Mouse (Mus musculus) hindbrain, postnatal 0 days (tissue): ENCODE measurements around the gene Shisa5. TPM values are rescaled to one million over a fixed set of nuclear protein-coding genes. Genes with fewer than 3 reads are reported as not detected.

ENCODE experiments used
- ATAC-seq: fragments of 200-750 bp; cut with Nextera tagmentation; 2 replicates; pipeline ENCODE4 v1.8.0; 2017; ENCODE audit warnings: mild to moderate bottlenecking, moderate TSS enrichment, moderate library complexity
- DNase-seq: peaks from one replicate; pipeline ENCODE4 v3.0.0-alpha.2; 2015; ENCODE audit warnings: low spot score
- H3K27ac ChIP-seq: fragments of 300-500 bp; sonication (generic); 2 replicates; pipeline ENCODE4 v1.5.1; 2014; ENCODE audit warnings: mild to moderate bottlenecking
- H3K27me3 ChIP-seq: fragments of 300-500 bp; sonication (generic); 2 replicates; pipeline ENCODE4 v1.6.1; 2014; ENCODE audit warnings: low read length, mixed read lengths; ENCODE audit not compliant: insufficient read depth
- H3K36me3 ChIP-seq: fragments of 300-500 bp; sonication (generic); 2 replicates; pipeline ENCODE4 v1.6.1; 2014; ENCODE audit warnings: low read length, mixed read lengths; ENCODE audit not compliant: insufficient read depth
- H3K4me1 ChIP-seq: fragments of 300-500 bp; sonication (generic); 2 replicates; pipeline ENCODE4 v1.6.1; 2014; ENCODE audit warnings: antibody characterized with exemption, low read length, mixed read lengths; ENCODE audit not compliant: insufficient read depth
- H3K4me2 ChIP-seq: fragments of 300-500 bp; sonication (generic); 2 replicates; pipeline ENCODE4 v1.6.1; 2014; ENCODE audit warnings: low read depth, mild to moderate bottlenecking, low read length, moderate library complexity, mixed read lengths
- H3K4me3 ChIP-seq: fragments of 300-500 bp; sonication (generic); 2 replicates; pipeline ENCODE4 v1.5.1; 2014; ENCODE audit warnings: low read length
- H3K9ac ChIP-seq: fragments of 300-500 bp; sonication (generic); replicated peaks from 2 replicates; pipeline ENCODE4 v1.6.1; 2014; ENCODE audit warnings: mild to moderate bottlenecking, low read length, moderate library complexity, mixed read lengths
- H3K9me3 ChIP-seq: fragments of 300-500 bp; sonication (generic); 2 replicates; pipeline ENCODE4 v1.6.1; 2016; ENCODE audit warnings: low read length, mixed read lengths
- CTCF ChIP-seq: IDR thresholded peaks from 2 replicates; pipeline ENCODE4 v1.5.1; 2016; ENCODE audit warnings: antibody characterized with exemption, control low read depth, low read depth
- WGBS: fragments of 180-500 bp; shearing (Covaris S2); extraction: QIAGEN DNeasy Blood & Tissue Kit; methylation state at CpG from one replicate; pipeline ENCODE4 v1.1.7; 2014; 5-methylcytosine and 5-hydroxymethylcytosine counted together
- polyA plus RNA-seq: library from polyadenylated mRNA; unstranded; fragments of >200 nt; fragmentation: Nextera tagmentation; extraction: Ambion mirVana; gene quantifications from 2 replicates; pipeline ENCODE4 v1.2.1, GENCODE M21; 2015
- total RNA-seq: library from RNA; depleted of rRNA; stranded (reverse); fragments of >200 nt; gene quantifications from 2 replicates; pipeline ENCODE4 v1.2.3, GENCODE M21; 2014

The Shisa5 gene
- total and polyA plus RNA-seq, 2 experiments from 2014 or later = 77.6 to 90.6 TPM

GRCm38 (mm10) chr9:109090446-109090845, 52.1 kb downstream of the Shisa5 start:
- Histone ChIP-seq H3K27me3 (no peaks in the 10 kb centered on the region), H3K36me3 (peaks cover 9% of the 10 kb centered on the region; the same call in 1 of the 2 replicates), H3K4me2 (no peak overlapping the region), H3K9ac (no peak overlapping the region), H3K9me3 (no peaks in the 10 kb centered on the region), H3K4me3 (no peak overlapping the region), H3K27ac (no peak overlapping the region), H3K4me1 (no peaks in the 10 kb centered on the region)
- no peak for DNase-seq
- no peak for ATAC-seq
- 48% methylated on average over 15 of the region's 15 CpGs for WGBS
- TF ChIP-seq CTCF = no peak

GRCm38 (mm10) chr9:109091802-109092201, 53.4 kb downstream of the Shisa5 start:
- no peak for ATAC-seq
- 89% methylated on average over 8 of the region's 8 CpGs for WGBS
- H3K27ac ChIP-seq = no peak overlapping the region
- H3K27me3 ChIP-seq = no peaks in the 10 kb centered on the region
- no peak overlapping the region for H3K4me3 ChIP-seq
- no peak for TF ChIP-seq CTCF
- DNase-seq = no peak
- no peaks in the 10 kb centered on the region for H3K9me3 ChIP-seq
- no peaks in the 10 kb centered on the region for H3K4me1 ChIP-seq
- no peak overlapping the region for H3K4me2 ChIP-seq
- no peak overlapping the region for H3K9ac ChIP-seq
- peaks cover 9% of the 10 kb centered on the region; the same call in 1 of the 2 replicates for H3K36me3 ChIP-seq

- no peak for DNase-seq
- no peak overlapping the region for H3K4me3 ChIP-seq
- TF ChIP-seq CTCF = no peak
- ATAC-seq = no peak
- peaks cover 9% of the 10 kb centered on the region; the same call in 1 of the 2 replicates for H3K36me3 ChIP-seq
- H3K4me1 ChIP-seq = peaks cover 6% of the 10 kb centered on the region; the same call in 1 of the 2 replicates
- no peak overlapping the region for H3K27ac ChIP-seq
- no peak overlapping the region for H3K4me2 ChIP-seq
- no peaks in the 10 kb centered on the region for H3K9me3 ChIP-seq
- WGBS = 33% methylated on average over 6 of the region's 6 CpGs
- H3K27me3 ChIP-seq = no peaks in the 10 kb centered on the region
- H3K9ac ChIP-seq = no peak overlapping the region
Observed at GRCm38 (mm10) chr9:109092799-109093198, 54.4 kb downstream of the Shisa5 start.

GRCm38 (mm10) chr9:109093786-109094552, 55.6 kb downstream of the Shisa5 start:
- peak overlapping the region; percentile 75 for H3K4me3 ChIP-seq
- peaks cover 14% of the 10 kb centered on the region; the same call in 1 of the 2 replicates for H3K4me1 ChIP-seq
- peak overlapping the region; percentile 70 for H3K4me2 ChIP-seq
- TF ChIP-seq CTCF = no peak
- H3K27me3 ChIP-seq = no peaks in the 10 kb centered on the region
- WGBS = 18% methylated on average over 11 of the region's 11 CpGs
- H3K27ac ChIP-seq = peak overlapping the region; percentile 99
- H3K36me3 ChIP-seq = peaks cover 9% of the 10 kb centered on the region; the same call in 1 of the 2 replicates
- ATAC-seq (no peak), DNase-seq (peak; percentile 47)
- H3K9me3 ChIP-seq = no peaks in the 10 kb centered on the region
- no peak overlapping the region for H3K9ac ChIP-seq

GRCm38 (mm10) chr9:109094553-109095136, 56.3 kb downstream of the Shisa5 start:
- no peak for TF ChIP-seq CTCF
- Histone ChIP-seq H3K27ac (peak overlapping the region; percentile 99), H3K4me2 (peak overlapping the region; percentile 70), H3K4me1 (peaks cover 18% of the 10 kb centered on the region; the same call in 1 of the 2 replicates), H3K9ac (peak overlapping the region; percentile 92), H3K27me3 (no peaks in the 10 kb centered on the region), H3K4me3 (peak overlapping the region; percentile 75), H3K9me3 (no peaks in the 10 kb centered on the region), H3K36me3 (peaks cover 9% of the 10 kb centered on the region; the same call in 1 of the 2 replicates)
- ATAC-seq (no peak; the same call in 1 of the 2 replicates), DNase-seq (peak; percentile 13)
- 4% methylated on average over 19 of the region's 21 CpGs for WGBS

GRCm38 (mm10) chr9:109095137-109095982, 57.0 kb downstream of the Shisa5 start, which contains the start of gene Plxnb1:
TSS of gene Plxnb1 (plus strand) at chr9:109095389.
- H3K4me3 ChIP-seq = peak within 1 kb of the TSS; percentile 75
- H3K36me3 ChIP-seq = peaks cover 9% of the 10 kb centered on the region; the same call in 1 of the 2 replicates
- no peak for TF ChIP-seq CTCF
- DNase-seq (peak; percentile 88), ATAC-seq (peak; percentile 62)
- H3K9me3 ChIP-seq = no peaks in the 10 kb centered on the region
- H3K27ac ChIP-seq = peak within 1 kb of the TSS; percentile 99
- H3K27me3 ChIP-seq = no peaks in the 10 kb centered on the region
- H3K4me1 ChIP-seq = peaks cover 18% of the 10 kb centered on the region; the same call in 1 of the 2 replicates
- under 1% methylated on average over 96 of the region's 102 CpGs for WGBS
- peak within 1 kb of the TSS; percentile 92 for H3K9ac ChIP-seq
- H3K4me2 ChIP-seq = peak within 1 kb of the TSS; percentile 70
